Mouse (Mus musculus): ENCODE results near the gene Lrrc45.
A peak's percentile ranks its signal among the peaks of the same experiment; 100 is the strongest.

Gene Lrrc45

GRCm38 (mm10) chr11:120703696-120704454 is 9.8 kb upstream of the Lrrc45 start:
- DNase-seq (ENCODE audit: low read depth in 1 of 2, low spot score in 2 of 2), result no peak

DNA sequence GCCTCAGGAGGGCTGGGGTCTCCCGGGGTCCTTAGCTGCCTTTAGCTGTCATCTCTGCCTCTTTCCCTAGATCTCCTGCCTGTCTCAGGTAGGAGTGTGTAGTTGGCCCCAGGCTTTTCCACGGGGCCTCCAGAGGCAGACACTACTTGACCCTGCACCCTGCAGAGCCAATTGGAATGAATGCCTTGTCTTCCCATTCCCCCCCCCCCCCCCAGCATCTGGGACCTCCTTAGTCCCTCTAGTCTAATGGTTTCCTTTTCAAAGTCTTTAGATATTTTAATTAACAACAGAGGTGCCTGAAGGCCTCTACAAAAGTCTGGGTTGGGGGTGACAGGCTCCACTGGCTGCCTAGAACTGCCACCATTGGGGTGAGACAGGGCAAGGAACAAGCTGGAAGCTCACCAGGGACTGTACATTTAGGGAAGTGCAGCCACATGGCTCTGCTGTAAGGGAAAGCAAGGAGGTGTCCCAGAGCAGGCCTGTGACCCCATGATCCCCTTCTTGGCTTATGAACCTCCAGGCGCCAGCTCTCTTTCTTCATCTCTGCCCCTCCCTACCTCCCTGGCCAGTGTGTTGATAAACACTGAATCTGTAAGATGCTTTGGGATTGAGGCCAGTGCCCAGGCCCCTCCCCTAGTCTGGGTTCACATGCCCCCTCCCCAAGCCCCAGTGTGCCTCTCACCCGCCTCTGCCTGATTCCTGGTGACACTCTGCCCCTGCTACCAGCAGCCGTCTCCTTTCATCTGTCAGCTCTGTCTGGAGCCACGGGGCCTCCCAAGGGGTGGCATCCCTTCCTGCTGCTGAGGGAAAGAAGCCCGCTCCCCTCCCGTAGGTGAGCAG is 9.0 kb upstream of the Lrrc45 start:
- no peak for DNase-seq (ENCODE audit: low read depth in 1 of 2, low spot score in 2 of 2)

GRCm38 (mm10) chr11:120706120-120706519 is 7.6 kb upstream of the Lrrc45 start:
- no peak for DNase-seq (ENCODE audit: low read depth in 1 of 2, low spot score in 2 of 2)

- DNase-seq (ENCODE audit: low read depth in 1 of 2, low spot score in 2 of 2), result no peak
These were observed 6.5 kb upstream of the Lrrc45 start for GRCm38 (mm10) chr11:120707225-120707624.

GRCm38 (mm10) chr11:120707969-120708368 is 5.8 kb upstream of the Lrrc45 start:
- DNase-seq (ENCODE audit: low read depth in 1 of 2, low spot score in 2 of 2), result no peak

- DNase-seq (ENCODE audit: low read depth in 1 of 2, low spot score in 2 of 2), result no peak
These were observed 4.2 kb upstream of the Lrrc45 start for GRCm38 (mm10) chr11:120709551-120709950.

DNA sequence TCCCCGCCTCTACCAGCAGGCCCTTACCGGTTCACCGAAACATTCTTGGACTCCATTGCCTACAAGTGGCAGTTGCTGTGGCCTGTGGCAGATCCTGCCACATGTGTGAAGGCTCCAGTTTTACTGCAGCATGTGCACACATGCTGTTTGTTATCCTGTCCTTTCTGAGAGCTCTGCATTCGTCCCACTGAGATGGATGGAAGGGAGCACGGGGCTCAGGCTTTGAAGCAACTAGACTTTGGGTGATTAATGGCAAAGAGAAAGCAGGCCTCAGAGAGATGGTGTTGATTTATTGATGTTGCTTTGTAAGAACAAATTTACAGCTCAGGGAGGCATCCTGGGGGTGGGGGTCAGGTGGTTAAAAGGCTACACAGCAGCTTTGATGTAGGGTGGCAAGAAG is 3.1 kb upstream of the Lrrc45 start:
- DNase-seq (ENCODE audit: low read depth in 1 of 2, low spot score in 2 of 2), result no peak

DNA sequence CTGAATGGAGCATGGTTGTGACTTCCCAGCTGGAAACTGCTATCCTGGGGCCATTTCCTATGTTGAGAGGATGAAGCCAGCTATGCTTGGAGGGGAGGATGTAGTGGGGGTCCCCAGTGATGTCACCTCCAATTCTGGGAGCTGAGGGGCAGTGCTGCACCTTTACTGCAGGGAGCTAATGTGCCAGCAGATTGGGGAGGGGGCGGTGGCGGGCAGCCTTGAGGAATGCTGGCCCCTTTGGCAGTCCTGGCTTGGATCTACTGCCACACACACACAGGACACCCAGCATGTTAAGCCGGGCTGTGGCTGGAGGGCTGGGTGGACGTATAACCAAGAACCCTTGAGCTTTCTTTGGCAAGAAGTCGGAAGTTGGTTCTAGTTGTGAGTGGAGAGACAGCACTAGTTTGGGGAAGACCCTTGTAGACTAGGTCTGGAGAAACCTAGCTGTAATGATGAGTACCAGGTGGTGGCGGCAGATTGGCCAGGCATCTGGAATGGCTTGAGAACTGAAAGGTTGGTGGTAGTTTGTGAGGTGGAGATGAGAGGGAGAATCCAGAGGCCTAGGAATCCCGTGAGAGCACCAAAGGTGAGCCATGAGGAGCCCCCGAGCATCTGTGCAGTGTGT is 1.6 kb upstream of the Lrrc45 start:
- DNase-seq (ENCODE audit: low read depth in 1 of 2, low spot score in 2 of 2), result no peak

DNA sequence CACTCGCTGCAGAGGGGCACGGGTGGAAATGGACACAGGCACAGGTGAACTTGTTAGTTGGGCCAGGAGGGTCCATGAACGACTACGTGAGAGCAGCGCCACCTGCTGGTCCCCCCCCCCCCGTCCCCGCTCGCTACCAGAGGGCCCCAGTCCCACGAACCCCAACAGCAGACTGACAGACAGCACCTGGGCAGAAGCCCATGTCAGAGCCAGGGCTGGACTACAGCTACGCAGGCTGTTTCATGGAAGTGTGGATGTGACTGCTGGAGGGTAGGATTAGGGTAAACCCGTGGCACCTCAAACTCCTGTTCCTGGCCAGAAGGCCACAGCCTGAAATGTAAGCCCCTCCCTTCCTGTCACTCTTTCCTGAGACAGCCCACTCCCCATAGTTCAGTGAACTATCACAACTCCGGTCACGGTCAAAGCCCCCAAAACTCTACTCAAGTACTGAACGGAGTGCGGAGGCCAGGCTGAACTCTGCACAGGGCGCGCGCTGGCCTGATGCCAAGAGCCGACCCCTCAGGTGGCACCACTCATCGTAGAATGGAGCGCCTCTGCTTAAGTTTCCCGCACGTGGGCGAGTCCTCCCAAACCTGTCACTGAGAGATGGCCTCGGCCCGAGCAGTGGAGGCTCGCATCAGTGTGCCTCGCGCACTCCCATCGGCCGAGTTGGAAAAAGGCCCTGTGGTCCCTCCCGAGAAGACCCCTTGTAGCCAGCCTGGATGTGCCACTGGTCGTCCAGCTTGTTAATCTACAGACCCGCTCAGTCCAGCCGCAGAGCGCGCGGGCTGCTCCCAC is 755 bp upstream of the Lrrc45 start:
- DNase-seq (ENCODE audit: low read depth in 1 of 2, low spot score in 2 of 2), result no peak

DNA sequence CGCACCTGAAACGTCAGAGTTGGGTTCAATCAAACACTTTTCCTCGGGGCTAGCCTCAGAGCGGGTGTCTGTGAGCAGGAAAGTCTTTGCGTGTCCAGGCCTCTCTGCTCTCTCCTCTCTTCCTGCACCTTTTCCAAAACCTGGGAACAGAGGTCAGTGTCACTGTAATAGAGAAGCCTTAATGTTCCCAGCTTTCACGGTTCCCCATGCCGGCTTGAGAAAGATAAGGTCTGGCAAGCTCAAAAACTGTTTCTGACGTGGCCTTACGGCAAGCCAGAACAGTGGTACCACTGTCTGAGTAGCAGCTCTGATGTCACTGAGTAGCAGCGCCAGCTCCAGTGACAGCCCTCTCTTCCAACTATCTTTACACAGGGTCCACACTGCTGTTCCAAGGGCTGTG is 821 bp downstream of the Lrrc45 start:
- DNase-seq (ENCODE audit: low read depth in 1 of 2, low spot score in 2 of 2), result no peak

DNA sequence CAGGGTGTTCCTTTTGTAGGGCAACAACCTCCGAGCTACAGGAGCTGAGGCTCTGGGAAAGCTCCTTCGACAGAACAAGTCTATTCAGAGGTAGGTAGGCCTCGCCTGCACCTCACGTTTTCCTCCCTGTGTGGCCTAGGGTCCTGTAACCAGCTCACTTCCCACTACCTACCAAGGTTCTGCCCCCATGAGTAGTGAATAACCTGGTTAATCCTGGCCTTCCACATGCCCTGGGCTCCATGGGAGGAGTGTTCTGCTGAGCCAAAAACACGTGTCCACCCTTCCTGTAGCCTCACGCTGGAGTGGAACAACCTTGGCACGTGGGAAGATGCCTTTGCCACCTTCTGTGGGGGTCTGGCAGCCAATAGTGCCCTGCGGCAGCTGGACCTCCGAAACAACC is 1.4 kb downstream of the Lrrc45 start:
- DNase-seq (ENCODE audit: low read depth in 1 of 2, low spot score in 2 of 2), result no peak

DNA sequence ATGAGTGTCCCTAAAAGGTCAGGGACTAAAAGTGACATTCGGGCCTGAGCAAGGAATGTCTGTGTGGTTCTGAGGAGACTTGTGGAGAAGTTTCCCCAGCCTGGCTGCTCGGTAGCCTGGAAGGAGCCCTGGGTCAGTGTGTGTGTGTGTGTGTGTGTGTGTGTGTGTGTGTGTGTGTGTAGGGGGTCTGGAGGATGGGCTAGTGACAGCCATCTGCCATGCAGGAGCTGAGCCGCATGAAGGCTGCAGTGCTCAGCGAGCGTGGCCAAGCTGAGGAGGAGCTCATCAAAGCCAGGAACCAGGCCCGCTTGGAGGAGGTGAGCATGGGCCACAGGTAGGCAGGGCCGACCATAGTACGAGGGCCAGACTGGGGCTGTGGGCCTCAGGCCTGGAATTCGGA is 5.5 kb downstream of the Lrrc45 start:
- DNase-seq (ENCODE audit: low read depth in 1 of 2, low spot score in 2 of 2), result no peak

DNA sequence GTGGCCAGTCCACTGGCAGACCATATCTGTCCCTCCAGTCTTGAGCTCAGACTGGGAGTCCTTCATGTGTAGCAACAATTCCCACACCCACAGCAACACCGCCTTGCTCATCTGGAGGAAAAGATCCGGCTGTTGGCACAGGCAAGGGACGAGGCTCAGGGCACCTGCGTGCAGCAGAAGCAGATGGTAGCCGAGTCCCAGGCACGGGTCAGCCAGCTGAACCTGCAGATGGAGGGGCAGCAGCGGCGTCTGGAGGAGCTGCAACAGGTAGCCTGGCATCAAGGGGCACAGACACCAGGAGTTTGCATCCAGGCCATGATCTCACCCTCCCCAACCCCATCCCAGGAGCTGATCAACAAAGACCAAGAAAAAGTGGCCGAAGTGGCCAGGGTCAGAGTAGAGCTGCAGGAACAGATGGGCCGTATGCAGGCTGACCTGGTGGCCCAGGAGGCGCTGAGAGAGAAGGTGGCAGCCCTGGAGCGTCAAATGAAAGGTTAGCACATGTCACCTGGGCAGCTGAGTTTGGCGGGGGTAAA is 6.2 kb downstream of the Lrrc45 start:
- DNase-seq (ENCODE audit: low read depth in 1 of 2, low spot score in 2 of 2), result no peak

- peak; percentile 77 to 83 for DNase-seq (ENCODE audit: low read depth in 1 of 2, low spot score in 2 of 2)
These were observed 6.7 kb downstream of the Lrrc45 start for GRCm38 (mm10) chr11:120720450-120720849.

DNA sequence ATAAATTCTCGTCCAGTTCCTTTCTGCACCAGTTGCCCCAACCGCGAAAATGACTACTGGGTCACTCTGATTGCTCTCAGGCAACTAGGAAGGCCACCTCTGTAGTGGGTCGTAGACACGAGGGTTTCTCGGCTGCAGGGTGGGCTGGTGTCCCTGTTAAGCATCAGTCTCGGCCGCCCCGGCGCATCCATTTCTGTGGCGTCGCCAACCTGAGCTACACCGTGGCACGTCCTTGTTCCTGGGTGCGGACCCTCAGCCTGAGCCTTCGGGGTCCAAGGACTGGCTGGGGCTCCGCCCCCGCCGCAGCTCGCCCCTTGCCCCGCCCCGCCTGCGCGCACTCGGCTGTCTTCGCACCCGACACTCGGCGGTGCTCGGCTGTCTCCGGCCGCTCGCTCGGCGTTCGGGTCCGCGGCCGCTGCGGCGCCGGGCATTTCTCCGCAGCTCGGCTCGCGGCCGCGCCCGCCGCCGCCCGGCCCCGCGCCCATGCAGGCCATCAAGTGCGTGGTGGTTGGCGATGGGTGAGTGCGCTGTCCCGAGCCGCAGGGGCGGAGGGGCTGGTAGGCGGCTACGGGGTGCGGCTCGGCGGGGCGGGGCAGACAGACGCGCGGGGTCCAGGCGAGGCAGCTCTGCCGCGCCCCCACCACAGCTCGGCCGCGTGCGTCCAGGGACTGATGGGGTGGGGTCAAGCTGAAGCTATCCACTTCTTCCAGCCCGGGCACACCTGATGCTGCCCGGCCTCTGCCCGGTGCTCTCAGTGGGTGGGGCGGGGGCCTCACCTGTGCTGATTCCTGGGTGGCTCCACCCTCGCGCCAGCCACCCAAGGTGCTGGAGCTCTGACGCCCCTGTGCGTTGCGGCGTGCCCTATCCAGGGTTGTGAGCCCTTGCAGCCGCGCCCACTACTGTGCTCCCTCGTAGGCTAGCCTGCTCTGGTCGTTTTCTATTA is 7.7 kb downstream of the Lrrc45 start, which contains the start of gene Rac3:
TSS of gene Rac3 (plus strand) at position 347 of the 943 bp plus-strand sequence.
- DNase-seq (ENCODE audit: low read depth in 1 of 2, low spot score in 2 of 2), result no peak

DNA sequence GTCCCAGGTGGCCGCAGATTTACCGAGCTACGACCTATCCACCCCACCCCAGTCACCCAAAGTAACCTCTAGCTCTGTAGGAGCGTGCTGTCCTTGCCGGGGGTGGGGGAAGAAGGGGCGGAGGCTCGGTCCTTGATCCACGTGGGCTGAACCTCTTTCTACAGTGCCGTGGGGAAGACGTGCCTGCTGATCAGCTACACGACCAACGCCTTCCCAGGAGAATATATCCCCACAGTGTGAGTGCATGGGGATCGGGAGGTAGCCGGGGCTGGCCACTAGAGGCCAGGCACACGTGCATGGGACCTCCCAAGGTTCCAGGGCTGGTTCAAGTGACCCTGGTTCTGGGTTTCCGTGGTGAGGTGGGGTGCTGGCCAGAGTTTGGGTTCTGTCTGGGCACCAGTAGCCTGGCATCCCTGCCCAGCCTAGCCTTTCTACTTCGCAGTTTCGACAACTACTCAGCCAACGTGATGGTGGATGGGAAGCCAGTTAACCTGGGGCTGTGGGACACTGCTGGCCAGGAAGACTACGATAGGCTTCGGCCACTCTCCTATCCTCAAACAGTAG is 8.4 kb downstream of the Lrrc45 start:
- DNase-seq (ENCODE audit: low read depth in 1 of 2, low spot score in 2 of 2), result no peak

GRCm38 (mm10) chr11:120722761-120723382 is 9.1 kb downstream of the Lrrc45 start:
- no peak for DNase-seq (ENCODE audit: low read depth in 1 of 2, low spot score in 2 of 2)

DNA sequence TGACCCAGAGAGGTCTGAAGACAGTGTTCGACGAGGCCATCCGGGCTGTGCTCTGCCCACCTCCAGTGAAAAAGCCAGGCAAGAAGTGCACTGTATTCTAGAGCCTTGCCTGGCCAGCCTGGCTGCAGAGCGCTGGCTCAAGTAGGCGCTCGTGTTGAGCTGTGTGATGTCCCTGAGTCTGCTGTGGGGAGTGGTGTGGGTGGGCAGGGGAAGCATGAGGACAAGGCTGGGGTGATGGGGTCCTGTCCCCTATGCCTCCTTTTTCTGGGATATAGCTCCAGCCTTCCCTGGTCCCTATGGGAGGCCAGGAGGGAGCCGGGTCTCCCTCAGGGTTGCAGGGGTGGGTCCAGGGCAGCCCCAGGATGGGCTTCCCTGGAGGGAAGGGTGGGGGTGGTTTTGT is 9.8 kb downstream of the Lrrc45 start:
- no peak for DNase-seq (ENCODE audit: low read depth in 1 of 2, low spot score in 2 of 2)

Data from monocyte, adult 2 months (primary cell).